Mouse (Mus musculus) ovary, postnatal 14 days (tissue): ENCODE measurements around the gene Eif4g3.

ENCODE experiments used
- DNase-seq: peaks from one replicate; pipeline ENCODE4 v3.0.0; 2022; ENCODE audit warnings: low spot score

The Eif4g3 gene

GRCm38 (mm10) chr4:138163836-138164235 lies 171.0 kb downstream of the Eif4g3 start:
- DNase-seq, result no peak

- no peak for DNase-seq
Observed at GRCm38 (mm10) chr4:138164860-138165259, 172.0 kb downstream of the Eif4g3 start.

- no peak for DNase-seq
Observed at GRCm38 (mm10) chr4:138166519-138166918, 173.7 kb downstream of the Eif4g3 start.

GRCm38 (mm10) chr4:138168162-138168561 lies 175.3 kb downstream of the Eif4g3 start:
- DNase-seq, result no peak

GRCm38 (mm10) chr4:138169420-138169819 lies 176.6 kb downstream of the Eif4g3 start:
- no peak for DNase-seq

GRCm38 (mm10) chr4:138172686-138173085 lies 179.9 kb downstream of the Eif4g3 start:
- DNase-seq, result no peak

- no peak for DNase-seq
Observed at GRCm38 (mm10) chr4:138179391-138179790, 186.6 kb downstream of the Eif4g3 start.

GRCm38 (mm10) chr4:138180719-138181118 lies 187.9 kb downstream of the Eif4g3 start:
- DNase-seq, result no peak

GRCm38 (mm10) chr4:138184056-138184455 lies 191.2 kb downstream of the Eif4g3 start:
- DNase-seq, result no peak

- DNase-seq, result no peak
Observed at GRCm38 (mm10) chr4:138184573-138184981, 191.8 kb downstream of the Eif4g3 start.

GRCm38 (mm10) chr4:138185961-138186360 lies 193.1 kb downstream of the Eif4g3 start:
- no peak for DNase-seq

GRCm38 (mm10) chr4:138187995-138188394 lies 195.2 kb downstream of the Eif4g3 start:
- no peak for DNase-seq

- DNase-seq, result no peak
Observed at GRCm38 (mm10) chr4:138192561-138192960, 199.7 kb downstream of the Eif4g3 start.

- no peak for DNase-seq
Observed at GRCm38 (mm10) chr4:138200769-138201168, 207.9 kb downstream of the Eif4g3 start.

- DNase-seq, result no peak
Observed at GRCm38 (mm10) chr4:138201696-138202095, 208.9 kb downstream of the Eif4g3 start.

GRCm38 (mm10) chr4:138210116-138210515 lies 217.3 kb downstream of the Eif4g3 start:
- no peak for DNase-seq

GRCm38 (mm10) chr4:138213861-138214260 lies 221.0 kb downstream of the Eif4g3 start:
- DNase-seq, result no peak

- no peak for DNase-seq
Observed at GRCm38 (mm10) chr4:138215671-138216199, 222.9 kb downstream of the Eif4g3 start.

GRCm38 (mm10) chr4:138216200-138216890 lies 223.5 kb downstream of the Eif4g3 start, which contains the start of gene Hp1bp3:
Gene Hp1bp3, plus strand, starts transcription at chr4:138216296.
- DNase-seq, result peak; percentile 74

GRCm38 (mm10) chr4:138216891-138217392 lies 224.1 kb downstream of the Eif4g3 start:
- peak; percentile 98 for DNase-seq

GRCm38 (mm10) chr4:138217441-138217840 lies 224.6 kb downstream of the Eif4g3 start:
- DNase-seq, result no peak

- no peak for DNase-seq
Observed at GRCm38 (mm10) chr4:138217951-138218685, 225.3 kb downstream of the Eif4g3 start.

- no peak for DNase-seq
Observed at GRCm38 (mm10) chr4:138219331-138219730, 226.5 kb downstream of the Eif4g3 start.
